Mouse (Mus musculus): Measurements from ENCODE around the gene Tmem245. TPM values are rescaled to one million over a fixed set of nuclear protein-coding genes. Genes with fewer than 3 reads are reported as not detected.

Tmem245 gene
- total RNA-seq, 2 experiments from 2014 or later, result 68.3 to 71.7 TPM

Small RNA genes lying within 50 kb of the gene (microRNA-seq; reads per million reads assigned to microRNA genes)
- 74.6 to 77.4 reads per million in 2 experiments for gene Mir32

Other genes starting within 250 kb of the Tmem245 start
- gene Gm26657, start 207.4 kb downstream of the Tmem245 start, total RNA-seq (2021), result not detected
- not detected for gene Actl7b, start 206.0 kb downstream of the Tmem245 start, total RNA-seq (2021)
- not detected for gene Actl7a, start 204.0 kb downstream of the Tmem245 start, total RNA-seq (2021)
- gene Elp1, start 145.1 kb downstream of the Tmem245 start, total RNA-seq (2021), result 10 to 100 TPM; 31.1 to 33.2 TPM
- 1 to 10 TPM; 5.3 to 5.6 TPM for gene Fam206a, start 145.1 kb downstream of the Tmem245 start, total RNA-seq (2021)
- gene Ctnnal1, start 82.2 kb downstream of the Tmem245 start, total RNA-seq (2021), result 10 to 100 TPM; 34.0 to 35.7 TPM
- under 1 TPM; 0.07 to 0.16 TPM for gene Frrs1l, start 43.0 kb upstream of the Tmem245 start, total RNA-seq (2021)
- gene Epb41l4b, start 196.0 kb upstream of the Tmem245 start, total RNA-seq (2021), result 1 to 10 TPM; 4.9 to 5.4 TPM

Data from heart, postnatal 4 days (tissue).